Mouse (Mus musculus): ENCODE data around the gene Car5a.

The Car5a gene

DNA sequence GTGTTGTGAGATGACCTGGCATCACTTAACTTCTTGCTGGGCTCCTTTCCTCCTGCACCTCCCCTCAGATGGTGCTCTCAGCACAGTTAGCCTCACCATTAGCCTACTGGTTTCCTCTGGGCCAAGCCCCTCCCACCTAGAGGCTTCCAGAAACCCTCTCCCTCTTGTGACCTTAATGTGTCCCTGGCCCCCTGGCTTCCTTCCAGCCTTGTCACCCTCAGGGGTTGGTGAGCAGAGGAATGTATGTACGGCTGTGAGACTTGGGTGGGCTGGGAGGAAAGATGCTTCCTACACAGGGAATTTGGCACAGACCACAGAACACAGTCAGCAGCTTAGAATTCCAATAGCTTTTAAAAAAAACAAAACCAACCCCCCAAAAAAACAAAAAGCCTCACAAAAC is 63.9 kb downstream of the Car5a start:
- DNase-seq (ENCODE audit: low spot score in 2 of 2) = no peak

DNA sequence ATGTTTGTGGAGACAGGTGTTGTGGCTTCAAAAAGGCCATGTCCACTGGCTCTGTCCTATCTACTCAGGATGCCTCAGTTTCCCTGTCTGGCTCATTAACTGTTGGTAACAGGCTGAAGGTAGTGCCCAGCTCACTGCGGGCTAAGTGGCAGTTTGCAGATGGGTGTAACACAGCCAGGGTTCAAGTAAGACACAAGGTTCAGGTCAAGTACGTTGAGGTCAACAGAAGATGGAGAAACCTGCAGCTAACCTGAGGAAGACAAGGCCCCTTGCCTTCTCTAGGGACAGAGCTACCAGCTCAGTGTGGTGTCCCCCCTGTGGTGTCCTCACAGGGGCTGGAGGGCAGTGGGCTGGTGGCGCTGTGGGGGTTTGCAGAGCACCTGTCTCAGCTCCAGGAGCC is 65.0 kb downstream of the Car5a start:
- no peak for DNase-seq (ENCODE audit: low spot score in 2 of 2)

DNA sequence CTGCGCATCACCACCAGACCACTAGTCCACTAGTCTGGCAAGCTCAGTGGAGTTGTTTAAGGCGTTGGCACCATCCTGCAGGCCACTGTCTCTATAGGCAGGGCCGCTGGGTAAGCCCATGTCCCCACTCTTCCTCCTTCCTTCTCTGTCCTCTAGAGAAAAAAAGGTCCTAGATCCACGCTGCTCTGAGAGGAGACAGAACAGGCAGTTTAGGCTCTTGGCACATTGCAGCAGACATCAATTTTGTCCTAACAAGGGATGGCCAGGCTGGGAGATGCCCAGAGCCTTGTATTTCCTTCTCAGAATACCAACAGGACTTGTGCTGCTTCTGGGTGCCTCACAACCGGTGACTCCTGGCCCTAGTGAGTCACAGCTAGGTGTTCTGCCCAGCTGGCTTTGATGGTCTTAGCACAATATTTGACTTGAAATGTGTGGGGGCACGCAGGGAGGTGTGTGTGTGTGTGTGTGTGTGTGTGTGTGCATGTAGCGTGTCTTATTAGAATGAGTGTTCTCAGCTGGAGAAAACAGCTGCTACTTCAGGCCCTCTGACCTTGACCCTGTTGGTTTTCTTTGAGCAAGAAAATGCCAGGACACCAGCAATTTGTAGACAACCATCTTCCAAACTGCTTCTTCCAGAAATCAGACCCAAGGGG is 66.8 kb downstream of the Car5a start:
- no peak for DNase-seq (ENCODE audit: low spot score in 2 of 2)

DNA sequence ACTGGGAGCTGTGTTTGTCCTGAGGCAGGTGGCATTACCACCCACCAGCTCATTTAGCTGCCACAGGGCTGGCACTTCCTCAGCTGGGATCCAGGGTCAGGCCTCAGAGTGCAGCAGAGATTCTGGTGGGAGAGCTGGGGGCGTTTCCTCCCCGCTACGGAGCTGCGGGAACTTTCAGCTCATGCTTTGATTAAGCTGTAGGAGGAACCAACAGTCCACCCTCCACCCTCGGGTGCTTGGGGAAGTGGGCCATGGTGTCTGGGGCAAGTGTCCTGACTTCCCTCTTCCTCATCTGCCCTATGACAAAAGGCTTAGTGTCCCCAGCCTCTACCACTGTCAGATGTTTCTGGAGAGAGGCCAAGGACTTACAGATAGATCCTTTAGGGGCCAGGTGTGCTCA is 67.5 kb downstream of the Car5a start:
- DNase-seq (ENCODE audit: low spot score in 2 of 2) = no peak

DNA sequence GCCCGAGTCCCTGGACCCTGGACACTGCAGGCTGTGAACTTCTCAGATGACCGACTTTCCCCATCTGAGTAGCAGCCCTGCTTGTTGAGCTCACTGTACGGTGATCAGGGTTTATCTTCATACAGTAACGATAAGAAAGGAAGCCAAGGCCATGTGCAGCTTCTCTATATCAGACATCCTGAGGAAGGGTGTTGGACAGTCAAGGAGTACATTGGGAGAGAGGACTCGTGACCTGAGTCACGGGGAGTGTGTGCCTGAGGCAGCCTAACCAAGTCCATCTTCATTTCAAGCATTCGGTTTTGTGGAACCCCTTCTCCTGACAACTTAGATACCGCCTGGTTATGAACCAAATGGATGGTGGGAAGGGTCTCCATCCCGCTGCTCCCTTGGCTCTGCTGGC is 69.2 kb downstream of the Car5a start:
- DNase-seq (ENCODE audit: low spot score in 2 of 2) = no peak

DNA sequence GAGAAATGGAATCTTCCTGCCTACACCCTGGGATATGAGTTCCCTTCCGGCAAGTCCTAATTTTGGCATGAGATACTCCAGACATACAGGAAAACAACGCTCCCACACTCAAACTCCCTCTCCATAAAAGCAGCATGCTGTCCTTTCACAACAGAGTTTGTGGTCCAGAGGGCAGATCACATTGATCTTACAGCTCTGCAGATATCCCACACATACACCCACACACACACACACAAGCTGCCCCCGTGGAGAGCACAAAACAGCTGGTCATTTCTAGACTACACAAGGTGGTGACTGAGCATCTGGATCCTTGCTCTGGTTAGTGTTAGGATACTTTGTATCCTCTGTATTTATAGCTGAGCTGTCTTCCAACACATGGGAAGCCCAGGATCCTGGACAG is 69.7 kb downstream of the Car5a start:
- DNase-seq (ENCODE audit: low spot score in 2 of 2) = no peak

DNA sequence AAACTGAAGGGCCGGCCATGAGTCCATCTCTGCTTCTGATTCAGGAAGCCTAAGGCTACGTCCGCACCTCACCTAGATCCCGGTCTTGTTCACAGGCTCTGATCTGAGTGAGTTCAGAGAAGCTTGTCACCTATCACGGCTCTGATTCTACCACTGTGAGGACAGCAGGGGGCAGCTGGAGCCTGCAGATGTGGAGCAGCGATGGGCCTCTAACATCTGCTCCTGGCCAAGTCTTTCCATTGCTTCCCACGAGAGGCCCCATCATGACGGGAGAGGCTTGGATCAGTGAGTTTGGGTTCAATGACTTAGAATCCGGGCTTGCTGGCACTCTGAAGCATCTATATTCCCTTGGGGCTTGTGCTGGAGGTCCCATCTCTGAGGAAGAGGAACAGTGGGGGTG is 70.7 kb downstream of the Car5a start:
- peak in 1 of 2 experiments; percentile 43 for DNase-seq (ENCODE audit: low spot score in 2 of 2)

DNA sequence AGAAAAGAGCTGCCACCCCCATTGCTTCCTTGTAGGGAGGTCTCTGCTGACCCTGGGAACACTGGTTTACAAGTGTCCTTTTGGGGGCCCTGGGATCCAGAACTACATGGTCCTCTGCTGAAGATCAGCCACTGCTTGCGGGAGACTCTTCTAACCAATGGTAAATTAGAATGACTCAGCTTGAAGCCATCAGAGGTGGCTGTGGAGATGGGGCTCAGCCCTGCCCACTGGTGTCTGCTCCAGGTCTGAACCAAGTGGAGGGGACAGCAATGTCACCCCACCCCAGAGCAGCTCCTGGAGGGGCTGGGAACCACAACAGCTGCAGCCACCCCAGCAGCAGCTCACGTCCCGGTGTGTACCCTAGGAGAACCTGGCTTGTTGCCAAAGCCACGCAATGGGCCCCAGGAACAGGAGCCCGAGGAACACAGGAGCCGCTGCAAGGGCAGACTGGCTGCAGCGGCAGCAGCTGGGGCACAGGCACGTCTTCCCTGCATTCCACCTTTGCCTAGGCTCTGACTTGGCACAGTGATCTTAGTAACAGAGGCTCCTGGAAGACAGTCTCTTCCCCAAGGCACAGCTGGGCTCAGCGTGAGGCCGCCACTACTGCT is 72.8 kb downstream of the Car5a start:
- no peak for DNase-seq (ENCODE audit: low spot score in 2 of 2)

DNA sequence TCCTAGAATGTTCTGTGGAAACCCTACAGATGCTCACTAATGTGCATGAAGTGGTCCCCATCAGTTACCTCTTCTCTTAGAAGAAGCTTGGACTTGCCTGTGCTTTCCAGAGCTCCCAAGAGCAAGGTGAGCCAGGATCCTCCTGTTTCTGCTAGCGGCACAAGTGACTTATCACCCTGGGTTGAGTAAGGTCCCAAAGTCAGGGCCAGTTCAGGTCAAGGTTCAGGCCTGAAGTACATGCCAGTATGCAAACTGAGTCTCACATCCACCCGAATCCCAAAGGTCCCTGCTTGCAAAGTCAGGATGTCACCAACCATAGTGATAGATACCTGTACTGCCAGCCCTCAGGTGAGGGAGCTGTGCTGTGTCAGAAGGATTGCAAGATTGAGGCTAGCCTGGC is 74.5 kb downstream of the Car5a start:
- no peak for DNase-seq (ENCODE audit: low spot score in 2 of 2)

DNA sequence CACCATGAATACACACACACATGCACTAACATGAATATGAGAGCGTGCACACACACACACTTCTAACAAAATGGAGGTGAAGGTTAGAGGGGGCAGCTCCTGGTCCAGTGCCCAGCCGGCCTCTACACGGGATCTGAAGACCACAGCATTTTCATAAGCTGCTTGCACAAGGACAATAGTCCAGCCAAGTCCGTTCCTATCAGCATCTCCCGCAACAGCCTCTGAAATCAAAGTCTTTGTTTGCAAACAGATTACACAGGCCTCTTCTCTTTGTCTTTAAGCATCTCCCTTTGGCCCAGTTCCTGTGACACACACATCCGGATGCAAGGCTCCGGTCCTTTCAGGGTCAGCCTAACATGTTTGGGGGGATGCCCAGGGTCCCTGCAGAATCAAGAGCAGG is 75.8 kb downstream of the Car5a start:
- DNase-seq (ENCODE audit: low spot score in 2 of 2) = no peak

DNA sequence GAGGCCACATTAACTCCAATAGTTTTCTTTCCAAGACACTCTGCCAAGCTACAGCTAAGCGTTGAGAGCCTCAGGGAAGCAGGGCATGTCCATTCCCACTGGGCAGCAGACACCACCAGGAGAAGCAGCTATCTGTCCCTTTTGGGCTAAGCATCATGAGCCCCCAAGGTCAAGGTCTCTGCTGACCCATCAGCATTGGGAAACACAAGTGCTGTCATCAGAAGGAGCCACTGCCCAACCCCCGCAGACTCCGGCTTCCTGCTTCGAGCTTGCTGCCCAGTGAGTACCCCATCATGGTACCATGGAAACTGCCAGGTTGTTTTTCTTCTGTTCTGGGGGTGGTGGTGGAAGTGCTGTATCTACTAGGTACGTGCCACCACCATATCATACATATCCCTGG is 76.5 kb downstream of the Car5a start:
- DNase-seq (ENCODE audit: low spot score in 2 of 2) = no peak

Data from spleen, postnatal 14 days (tissue).